Mouse (Mus musculus): ENCODE results near the gene Dus3l. TPM values are rescaled to one million over a fixed set of nuclear protein-coding genes. Genes with fewer than 3 reads are reported as not detected.

Gene Dus3l
- 37.6 and 40.0 TPM in 2 replicates for polyA plus RNA-seq (2015; fragmentation: Nextera tagmentation; extraction: Ambion mirVana)

DNA sequence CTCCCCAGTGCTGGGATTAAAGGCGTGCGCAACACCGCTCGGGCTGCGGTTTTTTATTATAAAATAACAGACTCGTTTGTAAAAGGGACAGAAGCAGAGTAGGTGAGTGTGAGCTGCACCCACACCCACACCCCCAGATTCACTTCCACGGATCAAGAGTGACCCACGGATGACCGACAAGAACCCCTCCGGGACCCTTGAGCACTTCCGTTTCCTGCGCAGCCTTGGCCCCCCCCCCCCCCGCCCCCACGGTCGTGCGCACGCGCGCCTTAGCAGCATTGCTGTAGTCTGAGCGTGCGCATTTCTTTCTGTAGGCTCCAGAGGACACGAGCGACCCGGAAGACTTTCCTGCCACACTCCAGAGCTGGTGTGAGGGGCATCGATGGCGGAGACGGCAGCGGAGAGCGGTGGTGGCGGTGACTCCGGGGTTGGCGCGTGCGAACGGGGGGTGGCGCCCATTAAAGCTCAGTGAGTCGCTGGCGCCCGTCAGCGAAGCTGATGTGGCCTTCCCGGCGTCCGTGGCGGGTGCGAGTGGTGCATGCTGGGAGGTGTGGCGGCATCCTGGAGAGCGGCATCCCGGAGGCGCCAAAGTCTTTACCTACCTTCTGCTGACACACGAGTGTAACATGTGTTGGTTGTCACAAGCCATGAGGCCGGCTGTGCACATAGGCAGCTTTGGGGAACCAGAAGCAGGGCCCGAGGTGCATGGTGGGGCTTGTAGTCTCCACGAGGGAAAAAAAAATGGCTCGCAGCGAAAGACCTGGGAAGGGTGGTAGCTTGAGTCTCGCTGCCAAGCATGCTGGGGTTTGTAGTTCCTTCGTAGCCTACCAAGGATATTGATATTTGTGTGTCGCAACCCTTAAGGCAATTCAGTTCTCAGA is at the start of gene Dus3l:
Dus3l (plus strand) TSS at position 284 of the 881 bp plus-strand sequence.
- under 1% methylated on average over 58 of the region's 58 CpGs for WGBS
- Histone ChIP-seq H3K9ac (ENCODE audit: low read depth, low read length) (peak within 1 kb of the TSS; percentile 91), H3K36me3 (ENCODE audit: control insufficient read depth, insufficient read depth, low read length) (peaks cover 22% of the 10 kb centered on the region), H3K4me3 (ENCODE audit: low read length) (peak within 1 kb of the TSS; percentile 83), H3K27ac (ENCODE audit: low read length) (peak within 1 kb of the TSS; percentile 96), H3K9me3 (ENCODE audit: control insufficient read depth, low read length) (no peaks in the 10 kb centered on the region), H3K4me1 (ENCODE audit: control insufficient read depth, insufficient read depth, low read length) (peaks cover 24% of the 10 kb centered on the region), H3K4me2 (ENCODE audit: low read depth, low read length) (peak within 1 kb of the TSS; percentile 71), H3K27me3 (replicated peaks; ENCODE audit: control insufficient read depth, insufficient read depth, low read length) (no peaks in the 10 kb centered on the region)
- ATAC-seq = peak; percentile 80

DNA sequence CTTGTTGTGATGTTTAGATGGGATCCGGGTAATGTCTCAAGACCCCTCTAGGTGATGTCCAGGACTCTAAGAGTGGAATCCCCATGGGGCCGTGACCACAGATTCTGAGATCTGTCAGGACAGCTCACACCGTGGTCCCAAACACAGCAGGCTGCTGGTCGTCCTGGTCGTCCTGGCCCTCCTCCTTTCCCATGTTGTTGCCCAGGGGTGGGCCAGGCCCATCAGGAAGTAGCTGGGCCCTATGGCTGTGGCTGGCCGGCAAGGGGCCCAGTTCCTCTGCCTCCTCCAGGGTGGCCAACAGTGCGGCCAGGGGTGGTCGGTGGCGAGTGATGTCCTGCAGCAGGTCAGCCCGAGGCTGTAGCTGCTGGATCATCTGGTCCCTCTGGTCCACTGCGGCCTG is 49.2 kb upstream of the Dus3l start:
- Histone ChIP-seq H3K9ac (ENCODE audit: low read depth, low read length) (peak overlapping the region; percentile 83), H3K27ac (ENCODE audit: low read length) (no peak overlapping the region), H3K4me2 (ENCODE audit: low read depth, low read length) (no peak overlapping the region), H3K9me3 (ENCODE audit: control insufficient read depth, low read length) (no peaks in the 10 kb centered on the region), H3K4me1 (ENCODE audit: control insufficient read depth, insufficient read depth, low read length) (peaks cover 20% of the 10 kb centered on the region), H3K36me3 (ENCODE audit: control insufficient read depth, insufficient read depth, low read length) (peaks cover 7% of the 10 kb centered on the region; the same call in 1 of the 2 replicates), H3K27me3 (replicated peaks; ENCODE audit: control insufficient read depth, insufficient read depth, low read length) (no peaks in the 10 kb centered on the region), H3K4me3 (ENCODE audit: low read length) (no peak overlapping the region)
- 62% methylated on average over 11 of the region's 11 CpGs for WGBS
- no peak for ATAC-seq

DNA sequence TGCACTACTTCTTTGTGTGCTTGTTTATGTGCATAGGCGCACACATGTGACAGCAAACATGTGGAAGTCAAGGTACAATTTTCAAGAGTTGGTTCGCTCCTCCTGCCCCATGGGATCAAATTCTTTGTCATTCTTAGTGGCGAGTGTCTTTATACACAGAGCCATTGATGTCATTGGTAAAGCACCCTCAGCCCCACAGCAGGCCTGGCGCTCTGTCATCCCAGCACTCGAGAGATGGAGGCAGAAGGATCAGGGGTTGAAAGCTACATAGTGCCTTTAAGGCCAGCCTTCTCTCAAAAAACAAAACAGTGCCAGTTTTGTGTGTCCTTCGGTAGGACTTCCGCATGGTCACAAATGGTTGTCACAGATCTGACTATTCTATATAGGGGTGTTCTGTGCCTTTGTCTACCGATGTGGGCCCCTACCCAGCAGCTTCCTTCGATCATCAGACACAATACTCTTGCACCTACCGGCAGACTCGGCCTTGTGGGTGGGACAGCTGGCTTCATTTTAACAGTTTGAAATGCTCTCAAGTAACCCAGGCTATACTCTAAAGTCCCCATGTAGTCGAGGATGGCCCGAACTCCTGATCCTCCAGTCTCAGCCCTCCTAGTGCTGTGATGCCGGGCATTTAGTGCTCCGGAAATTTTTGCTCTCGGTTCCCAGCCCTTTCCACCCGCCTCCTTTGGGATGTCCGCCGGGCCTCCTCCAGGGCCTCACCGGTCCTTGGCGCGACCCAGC is 48.5 kb upstream of the Dus3l start:
- H3K27ac ChIP-seq (ENCODE audit: low read length) = peak overlapping the region; percentile 77
- no peaks in the 10 kb centered on the region for H3K27me3 ChIP-seq (replicated peaks; ENCODE audit: control insufficient read depth, insufficient read depth, low read length)
- WGBS = 21% methylated on average over 22 of the region's 22 CpGs
- peak overlapping the region; percentile 74 for H3K4me3 ChIP-seq (ENCODE audit: low read length)
- H3K9ac ChIP-seq (ENCODE audit: low read depth, low read length) = peak overlapping the region; percentile 83
- peaks cover 5% of the 10 kb centered on the region; the same call in 1 of the 2 replicates for H3K36me3 ChIP-seq (ENCODE audit: control insufficient read depth, insufficient read depth, low read length)
- H3K4me2 ChIP-seq (ENCODE audit: low read depth, low read length) = peak overlapping the region; percentile 80
- H3K9me3 ChIP-seq (ENCODE audit: control insufficient read depth, low read length) = no peaks in the 10 kb centered on the region
- 0 out of 2 replicates have a peak, but pooled peaks have one; percentile 0 for ATAC-seq
- peaks cover 20% of the 10 kb centered on the region for H3K4me1 ChIP-seq (ENCODE audit: control insufficient read depth, insufficient read depth, low read length)

DNA sequence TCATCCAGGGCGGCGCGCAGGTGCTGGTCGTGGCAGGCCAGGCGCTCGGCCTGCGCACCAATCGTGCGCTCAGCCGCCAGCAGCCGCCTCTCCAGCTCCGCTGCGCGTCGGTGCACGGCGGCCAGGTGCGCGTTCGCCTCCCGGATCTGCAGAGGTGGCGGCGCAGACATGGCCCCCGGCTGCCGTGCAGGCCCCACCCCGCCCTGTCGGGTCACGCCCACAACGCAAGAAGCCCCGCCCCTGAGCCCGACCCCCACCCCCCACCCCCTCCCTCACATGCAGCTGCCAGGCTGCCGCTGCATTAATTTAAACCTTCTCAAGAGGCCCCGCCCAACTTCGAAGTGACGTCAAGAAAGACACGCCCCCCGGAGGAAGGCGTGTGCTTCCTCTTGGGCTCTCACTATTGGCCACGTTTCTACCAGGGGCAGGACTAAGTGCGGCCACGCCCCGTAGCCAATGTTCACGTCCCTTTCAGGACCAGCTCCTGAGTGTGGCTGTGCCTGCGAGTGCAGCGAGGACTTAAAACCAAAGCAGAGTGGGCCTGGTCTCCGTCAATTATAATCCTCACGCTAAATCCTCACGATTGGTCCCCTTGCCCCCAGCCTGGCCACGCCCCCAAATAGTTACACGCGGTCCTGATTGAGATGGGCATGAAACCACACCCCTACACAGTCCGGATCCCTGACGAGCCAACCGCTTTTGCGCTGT is 47.7 kb upstream of the Dus3l start:
- Histone ChIP-seq H3K9me3 (ENCODE audit: control insufficient read depth, low read length) (no peaks in the 10 kb centered on the region), H3K4me2 (ENCODE audit: low read depth, low read length) (peak overlapping the region; percentile 80), H3K4me1 (ENCODE audit: control insufficient read depth, insufficient read depth, low read length) (peaks cover 20% of the 10 kb centered on the region), H3K4me3 (ENCODE audit: low read length) (peak overlapping the region; percentile 74), H3K9ac (ENCODE audit: low read depth, low read length) (peak overlapping the region; percentile 88), H3K36me3 (ENCODE audit: control insufficient read depth, insufficient read depth, low read length) (0 out of 2 replicates have a peak, but pooled peaks cover 4% of the 10 kb centered on the region), H3K27ac (ENCODE audit: low read length) (peak overlapping the region; percentile 77), H3K27me3 (replicated peaks; ENCODE audit: control insufficient read depth, insufficient read depth, low read length) (no peaks in the 10 kb centered on the region)
- under 1% methylated on average over 54 of the region's 55 CpGs for WGBS
- peak; percentile 92 for ATAC-seq

DNA sequence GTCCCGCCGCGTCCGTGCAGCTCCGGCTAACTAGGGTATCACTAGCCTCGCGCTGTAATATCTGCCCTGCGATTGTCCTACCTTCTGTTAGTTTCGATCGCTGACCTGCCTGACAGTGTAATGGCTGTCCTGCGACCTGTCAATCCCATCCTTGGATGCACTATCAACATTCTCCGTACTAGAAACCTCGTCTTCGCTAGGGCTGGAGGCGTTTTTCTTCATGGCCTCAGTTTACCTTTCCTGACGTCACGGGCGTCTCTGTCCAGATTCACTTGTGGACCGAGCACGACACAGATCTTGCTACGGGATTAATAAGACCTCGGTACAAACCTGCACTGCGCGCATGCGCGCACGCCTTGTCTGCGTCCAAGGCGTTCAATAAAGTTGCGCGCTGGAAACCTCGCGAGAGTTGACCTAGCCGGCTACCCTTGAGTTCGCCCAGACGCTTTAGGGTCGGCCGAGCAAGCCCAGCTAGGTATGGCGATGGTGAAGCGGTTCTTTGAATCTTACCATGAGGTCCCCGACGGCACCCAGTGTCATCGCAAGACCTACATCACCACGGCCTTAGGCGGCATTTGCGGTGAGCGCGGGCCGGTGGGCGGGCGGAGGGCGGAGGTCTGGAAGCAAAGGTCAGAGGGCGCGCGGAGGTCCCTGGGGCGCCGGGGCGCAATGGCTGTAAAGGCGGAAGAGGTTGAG is 47.0 kb upstream of the Dus3l start, which contains the start of the genes Ndufa11 and Vmac:
Ndufa11 (plus strand) TSS at position 405 of the 696 bp plus-strand sequence.
Vmac (minus strand) TSS at position 660 of the 696 bp plus-strand sequence.
- Histone ChIP-seq H3K4me2 (ENCODE audit: low read depth, low read length) (peak within 1 kb of the TSS; percentile 80), H3K36me3 (ENCODE audit: control insufficient read depth, insufficient read depth, low read length) (0 out of 2 replicates have a peak, but pooled peaks cover 7% of the 10 kb centered on the region), H3K4me3 (ENCODE audit: low read length) (peak within 1 kb of the TSS; percentile 74), H3K9ac (ENCODE audit: low read depth, low read length) (peak within 1 kb of the TSS; percentile 88), H3K27me3 (replicated peaks; ENCODE audit: control insufficient read depth, insufficient read depth, low read length) (no peaks in the 10 kb centered on the region), H3K27ac (ENCODE audit: low read length) (peak within 1 kb of the TSS; percentile 77), H3K9me3 (ENCODE audit: control insufficient read depth, low read length) (no peaks in the 10 kb centered on the region), H3K4me1 (ENCODE audit: control insufficient read depth, insufficient read depth, low read length) (peaks cover 22% of the 10 kb centered on the region)
- ATAC-seq = peak; percentile 73
- 0% methylated on average over 59 of the region's 59 CpGs for WGBS

DNA sequence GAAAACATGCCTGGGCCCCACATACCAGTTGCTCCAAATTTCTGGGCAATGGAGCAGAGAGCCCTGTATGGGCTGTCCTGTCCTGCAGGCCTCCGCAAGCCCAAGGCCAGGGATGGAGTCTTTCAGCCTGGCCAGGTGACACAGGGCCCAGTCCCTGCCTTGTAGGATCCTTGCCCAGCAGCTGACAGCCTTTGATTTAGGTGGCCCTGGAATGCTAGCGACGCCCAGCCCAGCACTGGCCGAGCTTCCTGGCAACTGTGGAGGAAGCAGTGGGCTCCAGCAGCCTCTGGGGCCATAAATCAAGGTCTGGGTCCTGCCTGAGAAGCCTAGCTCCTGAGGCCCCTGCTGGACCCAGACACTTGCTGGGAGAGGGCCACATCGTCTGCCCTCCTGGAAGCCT is 42.1 kb upstream of the Dus3l start:
- Histone ChIP-seq H3K27ac (ENCODE audit: low read length) (no peak overlapping the region), H3K4me1 (ENCODE audit: control insufficient read depth, insufficient read depth, low read length) (peaks cover 24% of the 10 kb centered on the region), H3K9ac (ENCODE audit: low read depth, low read length) (no peak overlapping the region), H3K27me3 (replicated peaks; ENCODE audit: control insufficient read depth, insufficient read depth, low read length) (no peaks in the 10 kb centered on the region), H3K4me2 (ENCODE audit: low read depth, low read length) (no peak overlapping the region), H3K4me3 (ENCODE audit: low read length) (no peak overlapping the region), H3K36me3 (ENCODE audit: control insufficient read depth, insufficient read depth, low read length) (peaks cover 20% of the 10 kb centered on the region), H3K9me3 (ENCODE audit: control insufficient read depth, low read length) (no peaks in the 10 kb centered on the region)
- ATAC-seq = no peak
- 44% methylated on average over 5 of the region's 5 CpGs for WGBS

DNA sequence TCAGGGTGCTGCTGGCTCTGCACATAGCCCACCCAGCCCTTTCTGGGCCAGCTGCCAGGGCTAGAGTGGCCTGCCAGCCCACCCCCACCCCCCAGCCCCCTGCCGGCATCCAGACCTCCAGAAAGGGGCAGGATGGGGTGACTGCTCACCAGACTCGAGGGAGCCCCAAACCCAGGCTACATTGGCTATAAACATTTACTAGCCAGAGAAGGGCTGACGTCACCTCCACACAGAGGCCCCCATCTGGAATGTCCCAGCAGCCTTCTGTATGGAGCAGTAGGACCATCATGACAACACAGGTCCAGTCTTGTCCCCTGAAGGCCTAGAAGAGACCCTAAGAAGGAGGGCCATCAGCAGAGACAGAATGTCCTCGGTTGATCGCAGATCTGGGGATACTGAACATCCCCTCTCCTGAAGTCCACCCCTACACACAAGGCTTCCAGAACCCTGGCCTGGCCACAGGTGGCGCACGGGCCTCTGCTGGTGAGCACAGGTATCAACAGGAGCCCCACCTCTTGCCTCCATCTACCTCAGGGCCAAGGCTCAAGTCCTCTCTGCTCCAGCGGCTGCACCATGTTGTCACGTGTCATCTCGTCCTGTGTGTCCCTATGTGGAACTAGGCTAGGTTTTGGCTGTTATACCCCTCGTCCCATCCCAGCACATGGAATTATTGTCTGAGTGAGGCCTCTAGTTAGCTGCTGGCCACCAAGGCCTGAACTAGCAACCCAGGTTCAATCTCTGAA is 41.0 kb upstream of the Dus3l start:
- H3K4me3 ChIP-seq (ENCODE audit: low read length) = no peak overlapping the region
- WGBS = 76% methylated on average over 11 of the region's 11 CpGs
- no peak overlapping the region for H3K4me2 ChIP-seq (ENCODE audit: low read depth, low read length)
- peaks cover 20% of the 10 kb centered on the region for H3K36me3 ChIP-seq (ENCODE audit: control insufficient read depth, insufficient read depth, low read length)
- H3K9ac ChIP-seq (ENCODE audit: low read depth, low read length) = 0 out of 2 replicates have a peak overlapping the region, but pooled peaks have one; percentile 4
- H3K4me1 ChIP-seq (ENCODE audit: control insufficient read depth, insufficient read depth, low read length) = peaks cover 34% of the 10 kb centered on the region
- no peak for ATAC-seq
- H3K27me3 ChIP-seq (replicated peaks; ENCODE audit: control insufficient read depth, insufficient read depth, low read length) = no peaks in the 10 kb centered on the region
- no peaks in the 10 kb centered on the region for H3K9me3 ChIP-seq (ENCODE audit: control insufficient read depth, low read length)
- no peak overlapping the region for H3K27ac ChIP-seq (ENCODE audit: low read length)

DNA sequence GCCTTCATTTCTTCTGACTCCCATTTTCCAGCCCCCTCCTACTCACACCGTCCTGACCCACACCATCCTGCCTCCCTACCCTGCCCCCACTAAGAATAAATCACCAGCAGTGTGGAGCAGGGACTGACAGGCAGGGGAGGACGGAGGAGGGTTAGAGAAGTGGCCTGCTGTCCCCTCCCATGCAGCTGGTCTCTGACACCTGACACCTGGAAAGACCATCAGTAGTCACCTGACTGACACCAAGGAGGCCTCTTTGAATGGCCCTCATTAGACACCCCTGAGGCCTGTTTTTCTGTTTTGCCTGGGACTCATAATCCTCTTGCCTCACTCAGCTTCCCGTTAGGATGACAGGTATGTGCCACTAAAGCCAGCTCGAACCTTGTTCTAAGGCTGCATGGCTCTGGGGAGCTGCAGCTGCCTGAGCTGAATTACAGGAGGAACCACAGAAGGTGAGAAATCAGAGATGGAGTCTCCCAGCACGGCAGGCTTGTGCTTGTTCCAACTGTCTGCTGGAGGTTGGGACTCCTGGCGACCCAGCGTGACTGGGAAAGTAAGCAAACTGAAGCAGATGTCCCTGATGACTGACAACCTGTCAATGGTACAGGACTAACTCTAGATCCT is 37.4 kb upstream of the Dus3l start:
- no peak overlapping the region for H3K9ac ChIP-seq (ENCODE audit: low read depth, low read length)
- no peak overlapping the region for H3K4me3 ChIP-seq (ENCODE audit: low read length)
- H3K36me3 ChIP-seq (ENCODE audit: control insufficient read depth, insufficient read depth, low read length) = peaks cover 13% of the 10 kb centered on the region
- H3K4me2 ChIP-seq (ENCODE audit: low read depth, low read length) = peak overlapping the region; percentile 39
- H3K27me3 ChIP-seq (replicated peaks; ENCODE audit: control insufficient read depth, insufficient read depth, low read length) = no peaks in the 10 kb centered on the region
- peak; percentile 27 for ATAC-seq
- H3K9me3 ChIP-seq (ENCODE audit: control insufficient read depth, low read length) = no peaks in the 10 kb centered on the region
- 13% methylated on average over 7 of the region's 7 CpGs for WGBS
- peaks cover 28% of the 10 kb centered on the region for H3K4me1 ChIP-seq (ENCODE audit: control insufficient read depth, insufficient read depth, low read length)
- H3K27ac ChIP-seq (ENCODE audit: low read length) = no peak overlapping the region

Data from intestine, embryonic 16.5 days (tissue).